Mouse (Mus musculus) liver, embryonic 14.5 days (tissue): Measurements from ENCODE around the gene Lgals8.

Source experiments
- CTCF ChIP-seq: IDR thresholded peaks from 2 replicates; pipeline ENCODE4 v1.5.1; 2016; ENCODE audit warnings: antibody characterized with exemption, low read depth, control low read depth
- EP300 ChIP-seq: IDR thresholded peaks from 2 replicates; pipeline ENCODE4 v1.6.1; 2016; ENCODE audit warnings: antibody characterized with exemption, low read depth

- TF ChIP-seq CTCF (no peak), EP300 (no peak)
These were observed 9.9 kb downstream of the Lgals8 start for GRCm38 (mm10) chr13:12454686-12455390.
